Mouse (Mus musculus): ENCODE measurements around the gene Tspan12.
"Not testable (repeated sequence)": the region's sequence is repeated elsewhere in the genome, so short reads cannot be mapped to it uniquely, and the experiment has no call there.

Gene Tspan12

DNA sequence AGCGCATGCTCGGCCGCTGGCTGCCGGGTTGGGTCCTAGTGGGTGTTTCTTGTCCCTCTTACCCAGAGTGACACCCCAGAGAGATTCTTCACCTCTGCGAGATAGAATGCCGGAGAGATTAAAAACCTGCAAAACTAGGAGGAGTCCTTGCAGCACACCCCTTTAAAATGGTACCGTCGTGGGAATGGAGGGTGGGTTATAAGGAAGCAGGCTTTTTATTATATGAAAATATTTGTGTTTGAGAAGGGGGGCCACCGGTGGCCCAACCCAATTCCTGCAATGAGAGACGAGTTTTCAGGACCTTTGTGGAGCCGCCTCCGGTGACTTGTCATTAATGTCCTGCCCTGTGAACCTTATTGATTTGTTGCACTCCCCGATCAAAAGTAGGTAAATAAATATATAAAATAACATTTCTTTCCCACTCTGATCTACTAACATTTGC is at the start of gene Tspan12:
TSS of gene Tspan12 (minus strand) at position 172 of the 442 bp plus-strand sequence.
- no peak for DNase-seq (ENCODE audit: low spot score)

DNA sequence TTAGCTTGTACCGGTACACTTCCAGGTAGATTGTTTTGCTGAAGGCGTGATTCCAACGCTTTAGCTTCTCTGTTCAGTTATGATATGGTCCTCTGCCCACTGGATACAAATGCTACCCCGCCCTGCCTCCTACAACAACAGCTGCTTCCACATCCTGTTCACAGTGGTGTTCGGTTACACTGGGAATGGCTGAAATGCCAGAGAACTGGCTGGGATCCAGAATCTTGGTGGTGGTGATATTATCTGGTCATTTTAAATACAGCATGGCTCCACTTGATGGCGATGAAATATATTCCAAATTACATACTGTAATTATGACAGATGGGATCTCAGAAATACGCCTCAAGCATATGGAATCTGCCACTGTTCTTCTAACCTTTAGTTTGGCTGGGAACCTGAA is 42.1 kb upstream of the Tspan12 start:
- DNase-seq (ENCODE audit: low spot score) = no peak

GRCm38 (mm10) chr6:21889101-21889500 is 36.8 kb upstream of the Tspan12 start:
- DNase-seq (ENCODE audit: low spot score) = no peak

- not testable (repeated sequence) for DNase-seq (ENCODE audit: low spot score)
Observed at GRCm38 (mm10) chr6:21887971-21888370, 35.7 kb upstream of the Tspan12 start.

DNA sequence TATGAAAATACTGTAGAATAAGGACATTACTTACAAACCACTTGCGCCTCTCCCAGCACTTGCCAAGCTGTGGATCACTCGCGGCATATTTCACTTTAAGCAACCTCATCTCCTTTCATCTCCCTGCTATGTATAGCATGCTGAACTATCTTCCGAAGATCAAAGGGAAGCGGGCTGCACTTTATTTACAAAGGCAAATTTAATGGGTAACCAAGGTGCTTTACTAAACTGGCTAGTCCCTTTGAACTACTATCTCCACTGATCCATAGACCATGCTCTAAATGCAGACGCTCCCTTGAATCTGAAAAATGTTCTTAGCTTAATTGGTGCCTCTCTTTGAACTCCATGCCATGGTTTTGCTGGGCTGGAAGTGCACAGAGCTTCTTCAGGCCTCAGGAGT is 27.2 kb upstream of the Tspan12 start:
- no peak for DNase-seq (ENCODE audit: low spot score)

DNA sequence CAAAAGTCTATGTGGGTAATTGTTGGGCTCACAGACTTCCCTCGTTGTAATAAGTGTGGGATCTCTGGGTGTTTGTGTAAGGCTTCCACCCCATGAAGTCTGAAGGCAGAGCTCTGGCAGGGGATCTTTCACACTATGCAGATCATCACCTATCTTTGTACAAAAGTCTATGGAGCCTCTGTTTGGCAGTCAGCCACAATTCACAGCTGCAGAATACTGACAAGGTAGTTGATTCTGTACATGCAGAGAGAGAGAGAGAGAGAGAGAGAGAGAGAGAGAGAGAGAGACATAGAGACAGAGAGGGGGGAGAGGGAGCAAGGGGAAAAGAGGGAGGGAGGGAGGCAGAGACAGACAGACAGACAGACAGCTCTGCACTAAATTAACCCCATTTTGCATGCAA is 15.0 kb upstream of the Tspan12 start:
- no peak for DNase-seq (ENCODE audit: low spot score)

DNA sequence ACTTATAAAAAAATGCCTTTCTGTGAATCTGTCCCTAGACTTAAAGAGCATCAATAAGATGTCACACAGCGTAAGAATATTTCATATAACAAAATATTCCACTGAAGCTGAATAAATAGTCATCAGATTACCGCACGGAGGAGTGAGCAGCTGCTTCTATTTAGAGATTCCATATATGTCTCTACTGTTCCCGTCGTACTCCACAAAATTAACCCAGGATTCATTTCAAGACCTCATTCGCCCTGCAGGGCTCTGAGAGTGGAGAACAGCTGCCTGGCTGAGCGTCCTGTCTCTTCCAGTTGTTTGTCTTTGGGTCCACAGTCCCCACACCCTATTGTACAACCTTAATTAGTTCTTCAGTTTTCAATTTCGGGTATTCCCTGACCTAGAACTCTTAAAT is 11.9 kb upstream of the Tspan12 start:
- no peak for DNase-seq (ENCODE audit: low spot score)

GRCm38 (mm10) chr6:21863561-21863960 is 11.2 kb upstream of the Tspan12 start:
- DNase-seq (ENCODE audit: low spot score) = no peak

GRCm38 (mm10) chr6:21861316-21861715 is 9.0 kb upstream of the Tspan12 start:
- DNase-seq (ENCODE audit: low spot score) = no peak

- no peak for DNase-seq (ENCODE audit: low spot score)
Observed at GRCm38 (mm10) chr6:21857843-21858242, 5.5 kb upstream of the Tspan12 start.

DNA sequence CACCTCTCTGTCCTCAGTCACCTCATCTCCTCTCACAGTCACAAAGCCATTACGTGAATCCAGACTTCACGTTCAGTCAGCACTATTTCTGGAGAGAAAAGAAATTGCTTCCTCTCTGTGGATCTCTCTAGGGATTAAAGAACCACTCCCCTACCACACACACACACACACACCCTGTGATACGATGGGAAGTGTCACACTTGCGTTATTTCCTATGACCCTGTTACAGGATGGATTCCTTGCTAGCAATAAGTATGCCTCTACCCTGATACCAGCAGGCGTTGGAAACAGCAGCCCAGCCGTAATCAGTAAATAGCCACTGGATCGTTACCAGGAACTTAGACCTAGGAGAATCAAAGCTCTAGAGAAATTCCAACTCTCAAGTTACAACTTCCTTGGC is 3.6 kb upstream of the Tspan12 start:
- DNase-seq (ENCODE audit: low spot score) = no peak

DNA sequence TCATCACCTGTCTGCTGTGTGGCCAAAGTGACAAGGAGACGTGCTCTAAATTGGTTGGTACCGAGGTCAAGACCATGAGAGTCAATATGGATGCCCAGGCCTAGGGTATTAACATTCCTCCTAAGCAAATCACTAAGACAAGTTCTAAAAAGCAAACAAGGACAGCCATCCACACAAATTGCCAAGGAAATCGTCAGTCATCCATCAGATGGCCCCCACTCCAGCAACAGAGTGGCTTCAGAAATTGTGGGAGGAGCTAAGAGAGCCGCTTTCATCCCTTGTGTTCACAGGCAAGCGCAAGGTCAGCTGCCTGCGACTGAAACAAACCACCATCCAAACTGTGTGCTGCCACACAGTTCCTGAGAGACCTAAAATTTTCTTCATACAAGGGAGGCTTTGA is 1.0 kb upstream of the Tspan12 start:
- DNase-seq (ENCODE audit: low spot score) = no peak

- no peak for DNase-seq (ENCODE audit: low spot score)
Observed at GRCm38 (mm10) chr6:21851596-21852343, 545 bp downstream of the Tspan12 start.

DNA sequence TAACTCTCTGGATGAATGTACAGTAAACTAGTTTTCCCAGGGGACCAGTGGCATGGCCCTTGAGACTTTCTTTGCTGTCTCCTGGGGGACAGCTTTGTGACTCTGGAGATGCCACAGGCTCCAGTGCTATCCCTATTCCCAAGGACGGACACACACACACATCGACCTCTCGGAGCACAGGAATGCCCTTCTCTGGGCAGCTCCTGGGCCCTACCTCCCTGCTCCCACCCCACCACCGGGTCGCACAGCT is 1.0 kb downstream of the Tspan12 start:
- DNase-seq (ENCODE audit: low spot score) = no peak

GRCm38 (mm10) chr6:21850526-21851345 is 1.6 kb downstream of the Tspan12 start:
- DNase-seq (ENCODE audit: low spot score) = no peak

DNA sequence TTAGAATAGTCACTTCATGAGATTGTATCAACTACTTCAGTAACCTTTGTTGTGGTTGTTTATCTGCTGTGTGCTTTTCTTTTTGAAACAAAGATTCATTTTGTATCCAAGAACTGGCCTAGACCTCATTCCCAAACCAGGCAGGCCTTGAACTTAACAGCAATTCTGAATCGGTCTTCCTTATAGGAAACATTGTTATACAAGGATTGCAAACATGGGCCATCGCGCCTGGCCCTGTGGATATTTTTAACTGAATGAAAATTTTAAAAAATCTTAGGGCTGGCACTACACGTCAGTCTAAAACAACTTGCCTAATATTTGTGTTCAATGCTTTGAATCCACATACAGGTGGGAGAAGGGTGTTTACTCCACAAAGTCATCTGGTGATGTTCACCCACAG is 3.5 kb downstream of the Tspan12 start:
- no peak for DNase-seq (ENCODE audit: low spot score)

GRCm38 (mm10) chr6:21839976-21840775 is 12.1 kb downstream of the Tspan12 start:
- no peak for DNase-seq (ENCODE audit: low spot score)

- DNase-seq (ENCODE audit: low spot score) = no peak
Observed at GRCm38 (mm10) chr6:21839244-21839814, 13.0 kb downstream of the Tspan12 start.

DNA sequence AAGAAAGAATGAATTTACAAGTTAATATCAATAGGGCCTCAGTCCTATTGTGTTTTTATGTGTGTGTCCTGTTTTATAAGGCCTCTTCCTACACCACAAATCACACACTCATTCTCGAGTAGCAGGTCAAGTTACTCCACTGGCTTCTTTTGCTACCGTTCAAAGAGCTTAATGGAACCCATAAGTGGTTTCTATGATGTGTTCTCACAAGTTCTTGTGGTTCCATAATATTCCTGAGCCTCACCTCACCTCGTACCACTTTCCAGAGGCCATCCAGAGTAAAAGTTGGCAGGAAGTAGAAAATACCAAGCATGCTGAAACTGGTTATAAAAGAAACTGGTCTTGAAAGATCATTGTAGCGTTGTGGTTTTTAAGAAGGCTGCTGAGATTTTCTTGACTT is 18.8 kb downstream of the Tspan12 start:
- no peak for DNase-seq (ENCODE audit: low spot score)

DNA sequence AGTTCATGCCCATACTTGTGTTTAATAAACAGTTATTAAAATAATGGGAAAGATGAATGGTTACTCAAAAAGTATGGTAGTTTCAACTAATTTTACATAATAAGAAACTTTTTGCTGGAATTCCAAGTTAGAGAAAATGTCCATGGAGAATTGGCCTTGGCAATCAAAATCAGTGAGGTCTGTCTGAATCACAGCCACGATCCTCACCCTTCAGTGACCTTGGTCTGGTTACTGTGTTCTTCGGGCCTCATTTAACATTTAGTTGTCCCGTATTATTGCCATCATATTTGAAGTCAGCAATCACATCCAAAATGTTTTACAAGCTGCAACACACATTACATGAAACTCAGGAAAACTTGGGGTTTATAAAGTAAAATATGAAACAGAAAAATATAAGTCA is 20.4 kb downstream of the Tspan12 start:
- DNase-seq (ENCODE audit: low spot score) = no peak

DNA sequence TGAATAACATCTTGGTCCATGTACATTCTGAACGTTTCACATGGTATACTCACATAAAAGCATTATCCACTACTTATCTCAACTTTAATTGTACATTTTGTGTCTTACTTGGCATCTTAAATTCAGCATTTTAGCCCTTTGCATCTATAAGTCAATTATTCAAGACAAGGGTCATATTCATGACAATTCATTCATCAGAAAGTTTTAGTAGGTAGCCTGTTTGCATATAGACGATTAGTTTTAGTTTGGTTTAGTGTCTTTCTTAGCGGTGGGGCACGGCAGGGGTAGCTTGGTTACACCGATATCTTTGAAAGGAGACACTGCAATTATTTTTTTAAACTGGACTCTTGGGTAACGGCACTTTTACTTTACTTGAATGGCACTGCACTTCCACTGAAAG is 21.4 kb downstream of the Tspan12 start:
- DNase-seq (ENCODE audit: low spot score) = no peak

GRCm38 (mm10) chr6:21829930-21830329 is 22.4 kb downstream of the Tspan12 start:
- DNase-seq (ENCODE audit: low spot score) = no peak

GRCm38 (mm10) chr6:21828437-21828836 is 23.9 kb downstream of the Tspan12 start:
- no peak for DNase-seq (ENCODE audit: low spot score)

Data from spleen, adult 12 weeks (tissue).